Mouse (Mus musculus): ENCODE data around the gene Plcd3.

- TF ChIP-seq POLR2A (IDR thresholded peaks at IDR 0.05; ENCODE audit: borderline replicate concordance, insufficient read depth, low read length) (no peak), CTCF (IDR thresholded peaks at IDR 0.05; ENCODE audit: borderline replicate concordance, insufficient read depth, low read depth, low read length) (no peak)
Measured at GRCm38 (mm10) chr11:103046286-103046685, 55.2 kb downstream of the Plcd3 start.
